Mouse (Mus musculus) stomach, embryonic 14.5 days (tissue): ENCODE data around the gene Fam171a2. TPM values are rescaled to one million over a fixed set of nuclear protein-coding genes. Genes with fewer than 3 reads are reported as not detected.
A peak's percentile ranks its signal among the peaks of the same experiment; 100 is the strongest.

Source experiments
- ATAC-seq: fragments of 200-750 bp; cut with Nextera tagmentation; 2 replicates; pipeline ENCODE4 v1.8.0; 2017; ENCODE audit warnings: low read depth, moderate TSS enrichment; ENCODE audit not compliant: insufficient number of reproducible peaks, insufficient read depth, low FRiP score
- H3K27ac ChIP-seq: fragments of 300-500 bp; sonication (generic); 2 replicates; pipeline ENCODE4 v1.5.1; 2014; ENCODE audit warnings: mild to moderate bottlenecking, low read length, moderate library complexity, mixed read lengths
- H3K27me3 ChIP-seq: fragments of 300-500 bp; sonication (generic); 2 replicates; pipeline ENCODE4 v1.6.1; 2014; ENCODE audit warnings: low read length, control low read depth, mixed read lengths; ENCODE audit not compliant: control insufficient read depth, insufficient read depth
- H3K36me3 ChIP-seq: fragments of 300-500 bp; sonication (generic); 2 replicates; pipeline ENCODE4 v1.6.1; 2014; ENCODE audit warnings: mild to moderate bottlenecking, control low read depth, low read length, moderate library complexity, mixed read lengths; ENCODE audit not compliant: control insufficient read depth, insufficient read depth
- H3K4me1 ChIP-seq: fragments of 300-500 bp; sonication (generic); 2 replicates; pipeline ENCODE4 v1.6.1; 2014; ENCODE audit warnings: low read length, control low read depth, mixed read lengths; ENCODE audit not compliant: control insufficient read depth, insufficient read depth
- H3K4me2 ChIP-seq: fragments of 300-500 bp; sonication (generic); replicated peaks from 2 replicates; pipeline ENCODE4 v1.6.1; 2014; ENCODE audit warnings: low read depth, low read length, control low read depth
- H3K4me3 ChIP-seq: fragments of 300-500 bp; sonication (generic); 2 replicates; pipeline ENCODE4 v1.5.1; 2014; ENCODE audit warnings: low read depth, low read length, control low read depth
- H3K9ac ChIP-seq: fragments of 300-500 bp; sonication (generic); replicated peaks from 2 replicates; pipeline ENCODE4 v1.6.1; 2014; ENCODE audit warnings: low read depth, mild to moderate bottlenecking, control low read depth, low read length, moderate library complexity, mixed read lengths
- H3K9me3 ChIP-seq: fragments of 300-500 bp; sonication (generic); 2 replicates; pipeline ENCODE4 v1.6.1; 2016; ENCODE audit warnings: low read depth, low read length, control low read depth; ENCODE audit not compliant: control insufficient read depth
- whole genome bisulfite sequencing: fragments of 180-500 bp; shearing (Covaris S2); extraction: QIAGEN DNeasy Blood & Tissue Kit; methylation state at CpG from one replicate; pipeline ENCODE4 v1.1.7; 2014; 5-methylcytosine and 5-hydroxymethylcytosine counted together
- polyA plus RNA-seq: library from polyadenylated mRNA; unstranded; fragments of >200 nt; fragmentation: Nextera tagmentation; extraction: Ambion mirVana; gene quantifications from 2 replicates; pipeline ENCODE4 v1.2.1, GENCODE M21; 2014

Gene Fam171a2
- polyA plus RNA-seq, 1 experiment from 2014 or later = 8.0 TPM

DNA sequence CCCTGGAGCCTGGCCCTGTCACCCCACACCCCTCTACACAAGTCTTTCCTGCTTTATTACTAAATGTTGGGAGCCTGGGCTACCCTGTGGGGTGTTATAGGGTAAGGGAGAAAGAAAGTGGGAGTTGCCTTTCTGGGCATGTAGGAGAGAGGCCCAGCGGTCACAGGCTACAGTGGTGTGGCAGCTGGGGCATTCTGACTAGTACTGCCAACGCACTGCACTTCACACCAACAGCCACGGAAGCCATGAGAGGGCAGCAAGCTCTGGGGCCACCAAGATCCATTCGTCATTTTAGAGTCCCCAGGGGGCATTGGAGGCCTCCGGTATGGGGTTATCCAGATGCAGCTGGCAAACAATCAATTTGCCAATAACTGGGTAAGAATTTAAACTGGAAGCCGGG lies 5.4 kb downstream of the Fam171a2 start:
- ATAC-seq = no peak
- Histone ChIP-seq H3K27me3 (no peaks in the 10 kb centered on the region), H3K4me1 (peaks cover 39% of the 10 kb centered on the region), H3K4me3 (no peak overlapping the region), H3K9me3 (no peaks in the 10 kb centered on the region), H3K27ac (no peak overlapping the region), H3K4me2 (no peak overlapping the region), H3K9ac (no peak overlapping the region; the same call in 1 of the 2 replicates), H3K36me3 (peaks cover 37% of the 10 kb centered on the region)
- 83% methylated on average over 6 of the region's 6 CpGs for WGBS

DNA sequence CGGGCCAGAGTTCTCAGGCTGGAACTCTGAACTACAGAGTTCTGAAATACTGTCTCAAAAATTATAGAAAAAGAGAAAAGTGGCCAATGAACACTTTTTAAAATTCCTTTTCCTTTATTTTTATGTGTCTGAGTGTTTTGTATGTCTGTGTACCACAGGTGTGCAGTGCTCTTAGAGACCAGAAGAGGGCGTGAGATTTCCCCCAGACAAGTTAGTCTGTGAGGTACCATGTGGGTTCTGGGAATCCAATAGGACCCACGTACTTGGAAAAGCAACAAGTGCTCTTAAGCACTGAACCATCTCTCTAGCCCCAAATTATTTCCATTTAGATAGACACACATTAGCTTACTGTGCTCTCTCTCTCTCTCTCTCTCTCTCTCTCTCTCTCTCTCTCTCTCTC lies 6.0 kb downstream of the Fam171a2 start:
- no peak overlapping the region for H3K27ac ChIP-seq
- no peak overlapping the region for H3K9ac ChIP-seq
- no peak overlapping the region for H3K4me3 ChIP-seq
- WGBS = 74% methylated on average over 3 of the region's 3 CpGs
- peaks cover 37% of the 10 kb centered on the region for H3K36me3 ChIP-seq
- peaks cover 40% of the 10 kb centered on the region for H3K4me1 ChIP-seq
- no peaks in the 10 kb centered on the region for H3K27me3 ChIP-seq
- no peak overlapping the region for H3K4me2 ChIP-seq
- no peaks in the 10 kb centered on the region for H3K9me3 ChIP-seq
- ATAC-seq = no peak

DNA sequence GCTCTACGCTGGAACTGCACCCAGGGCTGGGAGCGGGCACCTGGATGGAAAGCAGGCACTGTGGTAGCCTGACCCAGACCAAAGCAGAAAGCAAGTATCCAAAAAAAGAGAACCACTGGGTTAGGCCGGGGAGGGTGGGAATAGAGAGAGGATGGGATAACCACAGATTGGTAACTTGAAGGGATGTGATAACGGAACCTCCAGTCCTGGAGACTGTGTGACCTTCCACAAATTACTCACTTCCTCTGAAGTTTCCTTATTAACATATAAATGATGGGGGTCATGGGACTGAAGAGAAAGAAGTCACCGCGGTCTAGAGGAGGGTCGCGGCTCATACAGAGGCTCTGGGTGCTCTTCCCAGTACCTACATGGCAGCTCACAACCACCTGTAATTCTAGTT lies 7.2 kb downstream of the Fam171a2 start:
- no peak overlapping the region for H3K27ac ChIP-seq
- peaks cover 45% of the 10 kb centered on the region for H3K36me3 ChIP-seq
- no peak overlapping the region for H3K4me3 ChIP-seq
- WGBS = 85% methylated on average over 8 of the region's 8 CpGs
- ATAC-seq = no peak
- no peaks in the 10 kb centered on the region for H3K27me3 ChIP-seq
- no peaks in the 10 kb centered on the region for H3K9me3 ChIP-seq
- no peak overlapping the region for H3K4me2 ChIP-seq
- peaks cover 28% of the 10 kb centered on the region for H3K4me1 ChIP-seq
- no peak overlapping the region for H3K9ac ChIP-seq

DNA sequence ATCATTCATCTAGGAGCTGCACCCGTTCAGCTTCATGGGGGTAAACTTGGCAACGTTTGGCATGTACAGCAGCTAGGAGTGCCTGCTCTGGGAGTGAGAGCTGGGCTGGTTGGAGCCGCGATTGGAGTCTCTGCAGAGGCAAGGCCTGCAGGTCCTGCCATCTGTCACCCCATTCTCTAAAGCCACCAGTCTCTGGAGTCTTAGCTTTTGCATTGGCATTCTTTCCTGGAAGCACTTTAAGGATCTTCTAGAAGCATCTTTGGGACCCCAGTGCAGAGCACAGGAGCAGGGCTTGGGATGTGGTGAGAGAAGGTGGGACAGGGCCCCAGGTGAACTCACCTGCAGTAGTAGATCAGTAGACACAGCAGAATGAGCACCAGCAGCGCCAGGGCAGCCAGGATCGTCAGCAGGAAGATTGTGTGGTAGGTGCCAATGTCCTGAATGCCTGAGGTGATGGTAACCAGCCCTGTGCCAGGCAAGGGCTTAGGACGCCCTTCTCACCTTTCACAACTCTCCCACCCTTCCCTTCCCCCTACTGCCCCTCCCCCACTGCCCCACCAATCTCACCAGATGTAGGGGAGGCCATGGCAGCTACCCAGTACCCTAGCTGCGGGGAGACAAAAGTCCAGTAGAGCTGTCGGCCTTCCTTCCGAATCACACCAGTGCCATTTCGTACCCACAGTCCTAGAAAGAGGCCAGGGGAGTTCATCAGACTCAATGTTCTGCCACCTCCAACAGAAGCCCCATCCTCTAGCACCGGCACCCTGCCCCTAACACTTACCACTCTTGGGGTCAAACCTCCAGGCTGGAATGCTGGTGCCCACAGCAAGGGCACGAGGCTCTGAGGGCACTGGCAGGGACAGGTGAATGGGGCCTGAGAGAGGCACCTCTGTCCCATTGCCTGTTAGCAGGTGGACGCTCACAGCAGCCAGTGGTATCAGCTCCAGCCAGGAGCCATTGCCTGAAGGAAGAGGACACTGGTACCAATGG lies 8.1 kb downstream of the Fam171a2 start:
- Histone ChIP-seq H3K27ac (no peak overlapping the region), H3K9me3 (no peaks in the 10 kb centered on the region), H3K4me3 (no peak overlapping the region), H3K9ac (no peak overlapping the region), H3K36me3 (peaks cover 53% of the 10 kb centered on the region), H3K27me3 (no peaks in the 10 kb centered on the region), H3K4me2 (no peak overlapping the region), H3K4me1 (peaks cover 19% of the 10 kb centered on the region)
- 82% methylated on average over 14 of the region's 14 CpGs for WGBS
- no peak for ATAC-seq

DNA sequence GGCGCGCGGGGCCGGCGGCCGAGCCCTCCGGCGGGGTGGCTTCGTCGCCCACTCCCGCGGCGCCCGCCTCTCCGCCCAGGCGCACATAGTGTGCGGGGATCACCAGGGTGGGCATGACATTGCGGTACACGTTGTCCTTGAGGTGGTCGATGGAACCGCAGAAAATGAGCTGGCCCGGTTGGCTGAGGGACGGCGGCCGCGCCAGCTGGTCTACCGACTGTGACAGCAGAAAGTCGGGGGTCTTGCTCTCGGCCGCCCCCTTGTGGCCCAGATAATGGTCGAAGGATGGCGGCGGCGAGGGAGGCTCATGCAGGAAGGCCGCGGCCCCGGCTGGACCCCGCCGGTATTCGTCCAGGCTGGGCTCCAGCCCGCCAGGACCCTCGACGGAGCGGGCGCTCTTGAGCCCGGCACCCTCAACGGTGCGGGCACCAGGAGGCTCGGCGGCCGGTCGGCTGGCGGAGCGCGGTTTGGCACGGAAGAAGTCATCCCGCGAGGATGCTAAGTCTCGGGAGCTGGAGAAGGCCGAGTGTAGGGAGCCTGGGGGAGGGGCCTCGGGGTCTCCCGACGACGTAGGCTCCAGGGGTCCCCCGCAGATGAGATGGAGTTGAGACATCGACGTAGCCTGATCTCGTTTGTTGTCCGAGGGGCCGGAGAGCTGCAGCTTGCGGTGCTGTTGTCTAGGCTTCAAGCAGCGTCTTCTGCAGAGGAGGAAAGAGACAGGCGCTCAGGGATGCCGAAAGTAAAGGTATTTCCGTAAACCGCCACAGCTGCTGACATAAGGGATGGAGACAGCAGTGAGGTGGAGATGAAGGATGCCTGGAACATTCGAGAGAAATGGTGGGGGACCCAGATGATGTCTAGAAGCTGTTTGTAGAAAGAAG lies 9.0 kb downstream of the Fam171a2 start:
- Histone ChIP-seq H3K4me1 (peaks cover 13% of the 10 kb centered on the region), H3K36me3 (peaks cover 55% of the 10 kb centered on the region), H3K9me3 (no peaks in the 10 kb centered on the region), H3K27ac (no peak overlapping the region), H3K4me2 (peak overlapping the region; percentile 80), H3K4me3 (peak overlapping the region; percentile 36), H3K9ac (peak overlapping the region; percentile 33; the same call in 1 of the 2 replicates), H3K27me3 (no peaks in the 10 kb centered on the region)
- ATAC-seq = no peak
- WGBS = 14% methylated on average over 77 of the region's 77 CpGs

DNA sequence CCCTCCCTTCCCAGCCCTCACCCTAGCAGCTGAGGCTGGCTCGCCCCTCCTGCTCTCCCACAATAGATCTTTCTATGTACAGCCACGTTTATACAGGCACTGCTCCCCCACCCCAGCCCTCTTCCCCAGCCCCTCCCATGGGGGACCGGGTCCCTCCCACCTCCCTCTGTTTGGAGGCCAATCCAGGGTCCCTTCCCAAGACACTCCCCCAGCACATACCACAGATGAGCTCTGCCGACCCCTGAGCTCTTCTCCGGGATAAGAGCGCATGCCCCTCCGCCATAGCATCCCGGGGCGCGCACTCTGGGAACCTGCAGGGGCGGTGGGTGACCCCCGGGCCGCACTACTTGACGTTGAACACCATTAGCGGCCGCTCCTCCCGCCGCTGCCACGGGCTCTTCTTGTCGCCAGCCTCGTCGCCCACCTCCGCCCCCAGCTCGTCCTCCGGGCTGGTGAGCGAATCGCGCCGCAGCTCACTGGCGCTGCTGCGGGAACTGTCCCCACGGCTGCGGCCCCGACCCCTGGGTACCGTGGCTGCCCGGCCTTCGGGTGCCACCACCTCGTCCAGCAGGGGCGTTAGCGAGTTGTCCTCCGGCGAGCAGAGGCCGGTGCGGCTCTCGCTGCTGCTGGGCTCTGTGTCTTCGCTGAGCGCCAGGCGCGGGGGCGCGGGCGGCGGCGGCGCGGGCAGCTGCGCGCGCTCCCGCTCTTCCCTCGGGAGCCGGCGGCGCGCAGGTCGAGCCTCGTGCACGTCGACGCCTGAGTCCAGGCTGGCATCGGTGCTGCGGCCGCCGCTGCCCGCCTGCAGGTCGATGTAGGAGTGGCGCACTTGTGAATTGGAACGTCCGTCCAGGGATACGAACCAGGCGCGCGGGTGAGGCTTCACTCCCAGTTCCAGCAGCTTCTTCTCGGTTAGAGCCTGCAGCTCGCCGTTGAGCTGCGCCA lies 10.1 kb downstream of the Fam171a2 start:
- 13% methylated on average over 82 of the region's 87 CpGs for WGBS
- Histone ChIP-seq H3K9me3 (no peaks in the 10 kb centered on the region), H3K4me2 (peak overlapping the region; percentile 80), H3K4me3 (peak overlapping the region; percentile 36), H3K4me1 (peaks cover 13% of the 10 kb centered on the region), H3K27me3 (no peaks in the 10 kb centered on the region), H3K27ac (0 out of 2 replicates have a peak overlapping the region, but pooled peaks have one; percentile 6), H3K36me3 (peaks cover 51% of the 10 kb centered on the region), H3K9ac (peak overlapping the region; percentile 33; the same call in 1 of the 2 replicates)
- ATAC-seq = peak; percentile 35; the same call in 1 of the 2 replicates

DNA sequence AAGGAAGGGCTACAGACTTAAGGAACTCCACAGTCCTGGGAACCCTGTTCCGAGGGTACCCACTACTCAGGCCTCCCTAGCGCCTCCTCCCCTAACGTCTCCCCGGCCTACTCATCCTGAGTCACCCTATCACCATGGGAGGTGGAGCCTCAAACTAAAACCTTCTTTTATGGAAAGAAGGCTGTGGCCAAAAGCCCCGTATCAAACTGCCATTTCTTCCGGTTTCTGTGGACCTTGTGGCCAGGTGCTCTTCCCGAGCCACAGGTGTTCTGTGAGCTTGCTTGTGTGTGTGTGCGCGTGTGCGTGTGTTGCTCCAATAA lies 11.1 kb downstream of the Fam171a2 start:
- no peak overlapping the region for H3K9ac ChIP-seq
- no peaks in the 10 kb centered on the region for H3K27me3 ChIP-seq
- WGBS = 71% methylated on average over 10 of the region's 10 CpGs
- H3K4me2 ChIP-seq = no peak overlapping the region
- ATAC-seq = no peak
- H3K36me3 ChIP-seq = peaks cover 42% of the 10 kb centered on the region
- no peak overlapping the region for H3K4me3 ChIP-seq
- H3K9me3 ChIP-seq = no peaks in the 10 kb centered on the region
- H3K4me1 ChIP-seq = peaks cover 13% of the 10 kb centered on the region
- no peak overlapping the region for H3K27ac ChIP-seq
